Mouse (Mus musculus): ENCODE results near the gene Rbfox1.

DNA sequence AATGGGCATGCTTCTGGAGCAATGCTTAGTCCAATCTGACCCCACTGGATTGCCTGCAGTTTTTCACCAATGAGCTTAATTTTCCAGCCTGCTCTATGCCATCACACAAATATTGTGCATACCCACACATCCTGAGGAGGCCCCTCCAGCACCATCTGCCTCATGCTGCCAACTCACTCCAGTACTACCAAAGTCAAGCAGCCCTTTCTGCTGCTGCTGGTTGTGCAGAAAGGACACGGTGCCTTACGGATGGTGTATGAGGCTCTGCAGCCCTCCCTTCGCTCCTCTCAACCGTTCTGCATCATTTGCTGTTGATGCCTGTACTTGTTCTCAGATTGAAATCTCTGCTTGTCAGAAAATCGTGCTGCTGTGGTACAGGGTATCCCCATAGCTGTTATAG is 468.0 kb downstream of the Rbfox1 start:
- TF ChIP-seq MEF2A (IDR thresholded peaks at IDR 0.05; ENCODE audit: extremely low read depth, insufficient replicate concordance, low read depth, low read length, poor library complexity, severe bottlenecking) (no peak), MAX (IDR thresholded peaks at IDR 0.05; ENCODE audit: low read length) (no peak), ZC3H11A (IDR thresholded peaks at IDR 0.05; ENCODE audit: low read depth, low read length) (no peak), CHD2 (IDR thresholded peaks at IDR 0.05; ENCODE audit: low read length) (no peak), GABPA (IDR thresholded peaks at IDR 0.05; ENCODE audit: low read depth, low read length) (no peak), BHLHE40 (IDR thresholded peaks at IDR 0.05; ENCODE audit: borderline replicate concordance, low read depth, low read length) (no peak), CTCF (IDR thresholded peaks at IDR 0.05 in 2 of 3, conservative IDR thresholded peaks at IDR 0.05 in 1 of 3; ENCODE audit: control insufficient read depth in 1 of 3, insufficient read depth in 1 of 3, low read depth in 2 of 3, low read length in 3 of 3, poor library complexity in 1 of 3, severe bottlenecking in 1 of 3) (no peak), POLR2A (IDR thresholded peaks at IDR 0.05; ENCODE audit: control insufficient read depth in 1 of 2, insufficient read depth in 1 of 2, low read depth in 1 of 2, low read length in 2 of 2, poor library complexity in 1 of 2) (no peak), RCOR1 (IDR thresholded peaks at IDR 0.05; ENCODE audit: low read depth, low read length) (no peak)
